Mouse (Mus musculus) neural tube, embryonic 14.5 days (tissue): ENCODE results near the gene Pabpn1. TPM values are rescaled to one million over a fixed set of nuclear protein-coding genes. Genes with fewer than 3 reads are reported as not detected.

Source experiments
- ATAC-seq: fragments of 200-750 bp; cut with Nextera tagmentation; 2 replicates; pipeline ENCODE4 v1.8.0; 2017; ENCODE audit warnings: low read depth, mild to moderate bottlenecking, moderate TSS enrichment, moderate library complexity
- H3K27ac ChIP-seq: fragments of 300-500 bp; sonication (generic); 2 replicates; pipeline ENCODE4 v1.5.1; 2014; ENCODE audit warnings: low read depth, mild to moderate bottlenecking, control low read depth, low read length, moderate library complexity, mixed read lengths
- H3K27me3 ChIP-seq: fragments of 300-500 bp; sonication (generic); 2 replicates; pipeline ENCODE4 v1.6.1; 2014; ENCODE audit warnings: low read length; ENCODE audit not compliant: control insufficient read depth, insufficient read depth
- H3K36me3 ChIP-seq: fragments of 300-500 bp; sonication (generic); 2 replicates; pipeline ENCODE4 v1.6.1; 2014; ENCODE audit warnings: low read length, mixed read lengths; ENCODE audit not compliant: control insufficient read depth, insufficient read depth
- H3K4me1 ChIP-seq: fragments of 300-500 bp; sonication (generic); 2 replicates; pipeline ENCODE4 v1.6.1; 2014; ENCODE audit warnings: low read length; ENCODE audit not compliant: control insufficient read depth, insufficient read depth
- H3K4me2 ChIP-seq: fragments of 300-500 bp; sonication (generic); 2 replicates; pipeline ENCODE4 v1.6.1; 2014; ENCODE audit warnings: mild to moderate bottlenecking, low read depth, low read length, control low read depth
- H3K4me3 ChIP-seq: fragments of 300-500 bp; sonication (generic); 2 replicates; pipeline ENCODE4 v1.5.1; 2014; ENCODE audit warnings: low read depth, low read length, control low read depth, mixed read lengths
- H3K9ac ChIP-seq: fragments of 300-500 bp; sonication (generic); replicated peaks from 2 replicates; pipeline ENCODE4 v1.6.1; 2014; ENCODE audit warnings: low read depth, mild to moderate bottlenecking, control low read depth, low read length, mixed read lengths
- H3K9me3 ChIP-seq: fragments of 300-500 bp; sonication (generic); 2 replicates; pipeline ENCODE4 v1.6.1; 2016; ENCODE audit warnings: low read length; ENCODE audit not compliant: control insufficient read depth
- WGBS: fragments of 180-500 bp; shearing (Covaris S2); extraction: QIAGEN DNeasy Blood & Tissue Kit; methylation state at CpG from one replicate; pipeline ENCODE4 v1.1.7; 2014; 5-methylcytosine and 5-hydroxymethylcytosine counted together
- polyA plus RNA-seq: library from polyadenylated mRNA; unstranded; fragments of >200 nt; fragmentation: Nextera tagmentation; extraction: Ambion mirVana; gene quantifications from 2 replicates; pipeline ENCODE4 v1.2.1, GENCODE M21; 2014

Gene Pabpn1
- polyA plus RNA-seq, 1 experiment from 2014 or later, result 176 TPM

DNA sequence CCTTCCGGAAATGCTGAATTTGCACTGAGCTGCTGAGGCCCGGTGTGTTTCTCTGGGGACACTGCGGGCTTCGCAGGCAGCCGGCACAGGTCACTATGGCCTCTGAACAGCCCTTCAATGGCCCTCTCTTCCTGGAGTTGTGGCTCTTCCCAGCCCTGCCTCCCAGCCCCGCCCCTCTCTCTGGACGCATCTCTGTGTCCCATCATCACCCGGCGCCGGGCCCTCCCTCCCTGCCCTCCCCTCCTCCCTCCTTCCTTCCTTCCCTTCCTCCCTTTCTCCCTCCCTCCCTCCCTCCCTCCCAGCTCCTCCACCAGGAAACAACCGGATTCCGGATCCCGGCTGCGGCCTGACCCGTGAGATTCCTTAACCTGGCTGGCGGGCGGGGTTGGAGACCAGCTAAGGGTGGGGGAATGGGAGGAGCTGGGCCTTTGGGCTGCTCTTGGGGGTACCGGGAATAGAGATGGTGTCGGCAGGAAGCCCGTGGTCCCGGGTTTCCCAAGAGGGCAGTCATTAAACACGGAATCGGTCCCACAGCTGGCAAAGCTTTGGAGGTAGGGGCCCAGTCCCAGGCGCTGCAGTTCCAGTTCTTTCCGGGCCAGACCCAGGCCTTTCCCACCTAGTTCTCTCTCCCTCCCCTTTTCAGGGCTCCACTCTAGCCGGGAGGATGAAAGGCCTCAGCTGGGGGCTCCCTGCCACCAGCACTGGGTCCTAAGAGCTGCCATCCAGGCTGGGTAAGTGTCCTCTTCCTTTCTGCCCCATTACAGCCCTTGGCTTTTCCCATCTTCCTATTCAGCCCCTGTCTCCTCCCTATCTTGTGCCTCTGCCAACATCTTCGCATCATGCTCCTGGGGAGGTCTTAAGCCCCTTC, 8.9 kb upstream of the Pabpn1 start, which contains the start of the genes Bcl2l2 and Gm20521:
Gene Bcl2l2 (plus strand): TSS at position 224 of the 868 bp plus-strand sequence.
Gene Gm20521 (plus strand): TSS at position 288 of the 868 bp plus-strand sequence.
- Histone ChIP-seq H3K9ac (peak within 1 kb of the TSS; percentile 85), H3K9me3 (no peaks in the 10 kb centered on the region), H3K36me3 (no peaks in the 10 kb centered on the region; the same call in 1 of the 2 replicates), H3K27me3 (no peaks in the 10 kb centered on the region), H3K4me1 (peaks cover 12% of the 10 kb centered on the region), H3K4me3 (peak within 1 kb of the TSS; percentile 69), H3K27ac (peak within 1 kb of the TSS; percentile 90), H3K4me2 (peak within 1 kb of the TSS; percentile 80)
- WGBS, result 0% methylated on average over 27 of the region's 27 CpGs
- peak; percentile 91 for ATAC-seq

DNA sequence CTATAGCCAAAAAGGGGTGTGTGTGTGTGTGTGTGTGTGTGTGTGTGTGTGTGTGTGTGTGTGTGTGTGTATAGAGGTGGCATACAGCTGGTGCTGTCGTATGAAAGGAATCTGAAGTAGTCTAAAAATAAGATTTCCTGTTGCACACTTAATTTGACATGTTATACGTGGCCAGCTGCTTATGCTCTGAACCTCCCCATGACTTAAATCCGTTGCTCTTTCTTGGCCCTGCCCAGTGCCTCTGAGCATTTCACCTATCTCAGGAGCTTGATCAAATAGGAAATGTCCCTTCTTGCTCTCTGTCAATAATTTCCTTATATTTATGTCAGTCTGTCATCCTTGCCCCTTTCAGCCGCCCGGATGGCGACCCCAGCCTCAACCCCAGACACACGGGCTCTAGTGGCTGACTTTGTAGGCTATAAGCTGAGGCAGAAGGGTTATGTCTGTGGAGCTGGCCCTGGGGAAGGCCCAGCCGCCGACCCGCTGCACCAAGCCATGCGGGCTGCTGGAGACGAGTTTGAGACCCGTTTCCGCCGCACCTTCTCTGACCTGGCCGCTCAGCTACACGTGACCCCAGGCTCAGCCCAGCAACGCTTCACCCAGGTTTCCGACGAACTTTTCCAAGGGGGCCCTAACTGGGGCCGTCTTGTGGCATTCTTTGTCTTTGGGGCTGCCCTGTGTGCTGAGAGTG, 8.1 kb upstream of the Pabpn1 start:
- H3K36me3 ChIP-seq, result no peaks in the 10 kb centered on the region; the same call in 1 of the 2 replicates
- H3K9ac ChIP-seq, result peak overlapping the region; percentile 85
- peak overlapping the region; percentile 80 for H3K4me2 ChIP-seq
- peak overlapping the region; percentile 90 for H3K27ac ChIP-seq
- H3K4me1 ChIP-seq, result peaks cover 12% of the 10 kb centered on the region
- H3K9me3 ChIP-seq, result no peaks in the 10 kb centered on the region
- 27% methylated on average over 21 of the region's 21 CpGs for WGBS
- H3K27me3 ChIP-seq, result no peaks in the 10 kb centered on the region
- peak overlapping the region; percentile 69 for H3K4me3 ChIP-seq
- ATAC-seq, result peak; percentile 3; the same call in 1 of the 2 replicates

GRCm38 (mm10) chr14:54885309-54885708, 7.0 kb upstream of the Pabpn1 start:
- WGBS, result 91% methylated on average over 11 of the region's 11 CpGs
- Histone ChIP-seq H3K4me2 (no peak overlapping the region; the same call in 1 of the 2 replicates), H3K27ac (no peak overlapping the region), H3K27me3 (no peaks in the 10 kb centered on the region), H3K4me1 (peaks cover 12% of the 10 kb centered on the region), H3K9ac (no peak overlapping the region), H3K36me3 (no peaks in the 10 kb centered on the region; the same call in 1 of the 2 replicates), H3K4me3 (no peak overlapping the region), H3K9me3 (no peaks in the 10 kb centered on the region)
- ATAC-seq, result no peak

GRCm38 (mm10) chr14:54893651-54894181, 1.4 kb downstream of the Pabpn1 start:
- peak overlapping the region; percentile 97 for H3K4me3 ChIP-seq
- peak overlapping the region; percentile 43 for H3K4me2 ChIP-seq
- 0 out of 2 replicates have a peak, but pooled peaks cover 9% of the 10 kb centered on the region for H3K4me1 ChIP-seq
- H3K9ac ChIP-seq, result peak overlapping the region; percentile 99
- H3K9me3 ChIP-seq, result no peaks in the 10 kb centered on the region
- ATAC-seq, result peak; percentile 98
- H3K36me3 ChIP-seq, result peaks cover 31% of the 10 kb centered on the region
- H3K27me3 ChIP-seq, result no peaks in the 10 kb centered on the region
- peak overlapping the region; percentile 98 for H3K27ac ChIP-seq
- WGBS, result under 1% methylated on average over 38 of the region's 38 CpGs

DNA sequence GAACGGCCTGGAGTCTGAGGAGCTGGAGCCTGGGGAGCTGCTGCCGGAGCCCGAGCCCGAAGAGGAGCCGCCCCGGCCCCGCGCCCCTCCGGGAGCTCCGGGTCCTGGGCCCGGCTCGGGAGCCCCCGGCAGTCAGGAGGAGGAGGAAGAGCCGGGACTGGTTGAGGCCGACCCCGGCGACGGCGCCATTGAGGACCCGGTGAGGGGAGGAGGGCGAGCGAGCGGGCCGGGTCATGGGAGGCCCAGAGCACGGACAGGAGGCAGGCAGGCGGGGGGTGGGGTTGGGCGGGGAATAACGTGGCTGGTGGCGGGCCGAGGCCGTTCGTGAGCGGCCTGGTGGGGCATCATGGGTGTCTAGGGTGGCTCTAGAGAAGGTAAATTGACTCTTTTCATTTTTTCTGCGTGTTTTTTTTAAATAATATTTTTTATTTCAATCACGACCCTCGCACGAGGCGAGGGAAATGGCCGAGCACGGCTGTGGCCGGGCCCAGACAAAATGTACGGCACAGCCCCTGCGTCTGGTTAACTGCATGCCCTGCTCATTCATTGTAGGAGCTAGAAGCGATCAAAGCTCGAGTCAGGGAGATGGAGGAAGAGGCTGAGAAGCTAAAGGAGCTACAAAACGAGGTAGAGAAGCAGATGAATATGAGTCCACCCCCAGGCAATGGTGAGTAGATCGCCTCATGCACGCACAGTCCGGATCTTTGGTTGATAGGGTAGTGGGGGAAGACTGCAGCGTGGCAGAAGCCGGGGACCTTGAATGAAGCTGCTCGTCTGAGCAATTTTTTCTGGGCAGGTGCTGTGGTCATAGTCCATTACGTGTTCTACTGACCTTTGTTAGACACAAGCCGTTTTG, 2.2 kb downstream of the Pabpn1 start:
- WGBS, result under 1% methylated on average over 51 of the region's 54 CpGs

DNA sequence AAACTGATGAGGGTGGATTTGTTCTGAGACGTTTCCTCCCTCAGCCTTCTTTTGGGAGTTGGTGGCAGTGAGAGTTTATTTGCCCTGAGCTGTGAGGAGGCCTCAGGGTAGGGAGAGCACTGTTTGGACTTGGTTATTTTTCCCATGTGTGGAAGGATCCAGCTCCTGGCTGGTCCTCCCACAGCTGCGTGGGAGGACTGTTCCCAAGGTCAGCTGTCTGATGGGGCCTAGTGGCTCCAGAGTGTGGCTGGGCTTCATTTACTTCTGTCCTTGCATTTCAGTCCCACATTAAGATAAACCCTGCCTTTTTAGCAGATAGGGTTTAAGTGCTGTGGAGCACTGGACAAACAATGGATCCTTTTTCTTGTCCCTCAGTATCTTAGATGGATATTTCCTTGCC, 5.1 kb downstream of the Pabpn1 start:
- no peaks in the 10 kb centered on the region for H3K27me3 ChIP-seq
- H3K4me3 ChIP-seq, result no peak overlapping the region
- WGBS, result 71% methylated on average over 2 of the region's 2 CpGs
- H3K27ac ChIP-seq, result no peak overlapping the region
- 0 out of 2 replicates have a peak, but pooled peaks cover 9% of the 10 kb centered on the region for H3K4me1 ChIP-seq
- H3K36me3 ChIP-seq, result peaks cover 31% of the 10 kb centered on the region
- no peak overlapping the region for H3K4me2 ChIP-seq
- H3K9ac ChIP-seq, result no peak overlapping the region; the same call in 1 of the 2 replicates
- no peaks in the 10 kb centered on the region for H3K9me3 ChIP-seq
- ATAC-seq, result no peak

More for the DNA sequence above, 2.2 kb downstream of the Pabpn1 start:
- H3K9me3 ChIP-seq, result no peaks in the 10 kb centered on the region
- H3K36me3 ChIP-seq, result peaks cover 31% of the 10 kb centered on the region
- H3K27me3 ChIP-seq, result no peaks in the 10 kb centered on the region
- H3K4me1 ChIP-seq, result 0 out of 2 replicates have a peak, but pooled peaks cover 9% of the 10 kb centered on the region
- H3K9ac ChIP-seq, result peak overlapping the region; percentile 99
- H3K27ac ChIP-seq, result peak overlapping the region; percentile 98
- ATAC-seq, result peak; percentile 52
- peak overlapping the region; percentile 85 for H3K4me2 ChIP-seq
- H3K4me3 ChIP-seq, result peak overlapping the region; percentile 97

DNA sequence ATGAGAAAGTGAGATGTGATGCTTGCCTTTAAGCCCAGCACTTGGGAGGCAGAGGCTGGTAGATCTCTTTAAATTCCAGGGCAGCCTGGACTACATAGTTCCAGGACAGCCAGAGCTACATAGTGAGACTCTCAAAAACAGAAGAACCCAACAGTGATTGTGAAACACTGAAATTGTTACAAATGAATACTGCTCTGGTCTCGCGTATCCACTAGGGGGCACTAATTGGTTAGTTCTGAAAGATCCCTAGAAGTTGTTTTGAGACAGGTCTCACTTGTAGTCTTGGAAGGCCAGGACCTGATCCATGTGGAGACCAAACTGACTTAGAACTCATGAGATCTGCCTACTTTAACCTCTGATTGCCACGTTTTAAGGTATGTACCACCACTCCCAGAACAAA, 8.1 kb downstream of the Pabpn1 start:
- Histone ChIP-seq H3K36me3 (peaks cover 38% of the 10 kb centered on the region), H3K9me3 (no peaks in the 10 kb centered on the region), H3K9ac (no peak overlapping the region), H3K4me1 (0 out of 2 replicates have a peak, but pooled peaks cover 6% of the 10 kb centered on the region), H3K4me3 (no peak overlapping the region), H3K27me3 (no peaks in the 10 kb centered on the region), H3K27ac (no peak overlapping the region), H3K4me2 (no peak overlapping the region)
- WGBS, result 0% methylated on average over 3 of the region's 3 CpGs
- peak; percentile 75 for ATAC-seq

- H3K36me3 ChIP-seq, result peaks cover 36% of the 10 kb centered on the region
- H3K4me2 ChIP-seq, result no peak overlapping the region
- WGBS, result 93% methylated on average over 4 of the region's 4 CpGs
- no peaks in the 10 kb centered on the region for H3K4me1 ChIP-seq
- no peak for ATAC-seq
- H3K4me3 ChIP-seq, result no peak overlapping the region
- H3K9ac ChIP-seq, result no peak overlapping the region
- H3K27ac ChIP-seq, result no peak overlapping the region
- no peaks in the 10 kb centered on the region for H3K9me3 ChIP-seq
- H3K27me3 ChIP-seq, result no peaks in the 10 kb centered on the region
Observed at GRCm38 (mm10) chr14:54903641-54904040, 11.3 kb downstream of the Pabpn1 start.
